Mouse (Mus musculus) thymus, postnatal 25 days (tissue): ENCODE results near the gene Pip5kl1.

Experiments used
- DNase-seq: peaks from one replicate; pipeline ENCODE4 v3.0.0; 2022

The Pip5kl1 gene

GRCm38 (mm10) chr2:32620682-32621516 is 46.3 kb downstream of the Pip5kl1 start:
- no peak for DNase-seq

- DNase-seq: no peak
Observed at GRCm38 (mm10) chr2:32621517-32621859, 46.9 kb downstream of the Pip5kl1 start, which contains the start of gene Ak1. Gene Ak1 (plus strand): TSS chr2:32621758.

- no peak for DNase-seq
Observed at GRCm38 (mm10) chr2:32624111-32624748, 49.6 kb downstream of the Pip5kl1 start.

- DNase-seq: no peak
Observed at GRCm38 (mm10) chr2:32625212-32625872, 50.7 kb downstream of the Pip5kl1 start.

GRCm38 (mm10) chr2:32625873-32626694 is 51.5 kb downstream of the Pip5kl1 start:
- no peak for DNase-seq

GRCm38 (mm10) chr2:32627266-32628043 is 52.9 kb downstream of the Pip5kl1 start:
- no peak for DNase-seq

- DNase-seq: no peak
Observed at GRCm38 (mm10) chr2:32628044-32628550, 53.5 kb downstream of the Pip5kl1 start.

- no peak for DNase-seq
Observed at GRCm38 (mm10) chr2:32628729-32629128, 54.1 kb downstream of the Pip5kl1 start.

GRCm38 (mm10) chr2:32629276-32629976 is 54.8 kb downstream of the Pip5kl1 start:
- no peak for DNase-seq

- DNase-seq: no peak
Observed at GRCm38 (mm10) chr2:32630036-32630435, 55.4 kb downstream of the Pip5kl1 start.

- DNase-seq: no peak
Observed at GRCm38 (mm10) chr2:32631046-32631445, 56.4 kb downstream of the Pip5kl1 start.

GRCm38 (mm10) chr2:32631737-32632394 is 57.3 kb downstream of the Pip5kl1 start:
- DNase-seq: peak; percentile 82
